Mouse (Mus musculus): Measurements from ENCODE around the gene Larp4b. TPM values are rescaled to one million over a fixed set of nuclear protein-coding genes. Genes with fewer than 3 reads are reported as not detected.
A peak's percentile ranks its signal among the peaks of the same experiment; 100 is the strongest.
"Not testable (repeated sequence)": the region's sequence is repeated elsewhere in the genome, so short reads cannot be mapped to it uniquely, and the experiment has no call there.

The Larp4b gene
- 10 to 100 TPM; 73.2 to 76.8 TPM for total RNA-seq (2021)

- DNase-seq (ENCODE audit: extremely low spot score in 1 of 2, low spot score in 1 of 2), result peak; percentile 84 to 85
Measured at GRCm38 (mm10) chr13:9093316-9094155, at the start of gene Larp4b. TSS of gene Larp4b (plus strand) at chr13:9093881.

GRCm38 (mm10) chr13:9044731-9045130 lies 49.0 kb upstream of the Larp4b start:
- DNase-seq (ENCODE audit: extremely low spot score in 1 of 2, low spot score in 1 of 2), result no peak

- DNase-seq (ENCODE audit: extremely low spot score in 1 of 2, low spot score in 1 of 2), result not testable (repeated sequence)
Measured at GRCm38 (mm10) chr13:9052049-9052691, 41.5 kb upstream of the Larp4b start.

DNA sequence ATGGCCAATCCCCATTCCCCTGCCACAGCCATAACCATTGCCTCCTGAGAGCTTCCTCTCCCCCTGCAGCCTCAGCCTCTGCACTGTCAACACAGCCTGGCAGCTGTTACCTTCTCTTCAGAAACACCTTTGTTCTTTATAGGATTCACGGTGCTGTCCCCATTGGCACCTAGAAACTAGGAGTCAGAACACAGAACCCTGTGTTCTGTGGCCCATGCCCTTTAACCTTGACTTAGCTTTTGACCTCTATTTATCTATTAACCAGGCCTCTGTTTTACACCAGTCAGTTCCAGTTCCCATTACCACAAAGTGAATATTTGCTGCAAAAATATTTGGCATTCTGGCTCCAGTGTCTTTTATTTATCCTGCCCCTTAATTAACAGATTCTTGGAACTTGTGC lies 36.4 kb upstream of the Larp4b start:
- no peak for DNase-seq (ENCODE audit: extremely low spot score in 1 of 2, low spot score in 1 of 2)

GRCm38 (mm10) chr13:9058706-9059105 lies 35.0 kb upstream of the Larp4b start:
- DNase-seq (ENCODE audit: extremely low spot score in 1 of 2, low spot score in 1 of 2), result no peak

- no peak for DNase-seq (ENCODE audit: extremely low spot score in 1 of 2, low spot score in 1 of 2)
Measured at GRCm38 (mm10) chr13:9061394-9061793, 32.3 kb upstream of the Larp4b start.

- DNase-seq (ENCODE audit: extremely low spot score in 1 of 2, low spot score in 1 of 2), result no peak
Measured at GRCm38 (mm10) chr13:9064196-9064595, 29.5 kb upstream of the Larp4b start.

GRCm38 (mm10) chr13:9066107-9066506 lies 27.6 kb upstream of the Larp4b start:
- DNase-seq (ENCODE audit: extremely low spot score in 1 of 2, low spot score in 1 of 2), result no peak

DNA sequence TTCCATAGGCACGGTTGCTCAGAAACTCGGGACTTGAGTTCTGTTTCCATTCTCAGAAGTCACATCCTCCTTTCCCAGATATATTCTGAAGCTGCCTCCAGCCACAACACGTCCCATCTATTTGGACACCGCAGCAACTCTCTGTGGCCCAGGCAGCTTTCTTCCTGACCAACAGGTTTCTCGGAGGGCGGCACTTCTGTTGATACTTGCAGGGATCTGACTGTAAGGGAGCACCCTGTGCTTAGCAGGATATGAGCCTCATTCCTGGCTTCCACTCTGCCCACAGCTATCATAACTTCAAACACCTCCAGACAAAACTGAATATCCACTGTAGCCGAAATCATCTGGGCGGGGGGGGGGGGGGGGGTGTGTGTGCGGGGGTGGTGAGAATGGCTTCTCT lies 22.7 kb upstream of the Larp4b start:
- no peak for DNase-seq (ENCODE audit: extremely low spot score in 1 of 2, low spot score in 1 of 2)

- DNase-seq (ENCODE audit: extremely low spot score in 1 of 2, low spot score in 1 of 2), result no peak
Measured at GRCm38 (mm10) chr13:9073818-9074217, 19.9 kb upstream of the Larp4b start.

GRCm38 (mm10) chr13:9075825-9076592 lies 17.7 kb upstream of the Larp4b start:
- no peak for DNase-seq (ENCODE audit: extremely low spot score in 1 of 2, low spot score in 1 of 2)

GRCm38 (mm10) chr13:9082128-9082883 lies 11.4 kb upstream of the Larp4b start:
- no peak for DNase-seq (ENCODE audit: extremely low spot score in 1 of 2, low spot score in 1 of 2)

- peak; percentile 7 to 29 for DNase-seq (ENCODE audit: extremely low spot score in 1 of 2, low spot score in 1 of 2)
Measured at GRCm38 (mm10) chr13:9094186-9094980, 702 bp downstream of the Larp4b start.

- no peak for DNase-seq (ENCODE audit: extremely low spot score in 1 of 2, low spot score in 1 of 2)
Measured at GRCm38 (mm10) chr13:9099289-9099688, 5.6 kb downstream of the Larp4b start.

GRCm38 (mm10) chr13:9100517-9100916 lies 6.8 kb downstream of the Larp4b start:
- no peak for DNase-seq (ENCODE audit: extremely low spot score in 1 of 2, low spot score in 1 of 2)

DNA sequence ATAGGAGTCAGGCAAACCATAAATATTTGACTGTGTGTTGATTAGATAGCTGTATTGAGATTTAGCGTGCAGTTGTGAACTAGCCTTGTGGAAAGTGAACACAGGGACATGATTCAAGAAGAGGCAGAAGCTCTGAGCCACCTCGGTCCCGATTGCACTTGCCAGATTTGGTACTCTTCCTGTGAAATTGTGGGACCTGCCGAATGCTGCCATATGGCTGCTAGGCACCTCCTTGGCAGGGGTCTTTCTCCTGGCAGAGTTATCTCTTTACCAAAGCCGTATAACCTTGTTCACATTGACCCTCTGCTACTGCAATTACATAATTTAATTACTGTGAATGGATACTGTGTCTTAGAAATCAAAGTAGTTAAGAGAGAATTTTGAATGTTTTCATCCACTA lies 12.6 kb downstream of the Larp4b start:
- DNase-seq (ENCODE audit: extremely low spot score in 1 of 2, low spot score in 1 of 2), result no peak

GRCm38 (mm10) chr13:9106992-9107858 lies 13.5 kb downstream of the Larp4b start:
- no peak for DNase-seq (ENCODE audit: extremely low spot score in 1 of 2, low spot score in 1 of 2)

DNA sequence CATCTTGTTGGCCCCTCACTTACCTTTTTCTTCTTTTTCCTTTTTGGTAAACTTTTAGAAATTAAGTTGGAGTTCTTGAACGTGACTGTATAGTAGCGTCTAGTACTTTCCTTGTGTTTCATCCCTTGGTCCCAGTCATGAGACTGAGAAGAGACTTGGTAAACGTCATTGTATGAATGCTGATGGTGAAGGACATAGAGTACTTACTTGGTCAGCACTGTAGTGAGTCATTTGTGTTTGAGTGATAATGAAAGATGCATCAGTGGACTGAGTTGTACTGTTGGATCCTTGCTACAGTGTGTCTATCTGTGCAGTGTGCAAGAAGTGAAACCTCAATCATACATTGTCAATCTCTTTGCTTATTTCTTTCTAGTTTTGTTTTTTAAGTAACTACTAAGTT lies 20.1 kb downstream of the Larp4b start:
- DNase-seq (ENCODE audit: extremely low spot score in 1 of 2, low spot score in 1 of 2), result no peak
